Mouse (Mus musculus) T-cell, adult 2 months (primary cell): Measurements from ENCODE around the gene Oxct2a.

Experiments used
- DNase-seq: peaks from one replicate; pipeline ENCODE4 v3.0.0; 2022; ENCODE audit warnings: low spot score

Oxct2a gene

GRCm38 (mm10) chr4:123280117-123280516, 43.3 kb downstream of the Oxct2a start:
- DNase-seq, result no peak
